Mouse (Mus musculus): ENCODE measurements around the gene Mctp2.

- TF ChIP-seq EP300 (IDR thresholded peaks at IDR 0.05; ENCODE audit: low read depth) (no peak), CTCF (IDR thresholded peaks at IDR 0.05; ENCODE audit: low read depth) (no peak)
Observed at GRCm38 (mm10) chr7:72215563-72216215, 90.7 kb downstream of the Mctp2 start.

Measured in heart, postnatal 0 days (tissue).